Mouse (Mus musculus) left cerebral cortex, postnatal 25 days (tissue): ENCODE measurements around the gene Nosip. TPM values are rescaled to one million over a fixed set of nuclear protein-coding genes. Genes with fewer than 3 reads are reported as not detected.
"Not testable (repeated sequence)": the region's sequence is repeated elsewhere in the genome, so short reads cannot be mapped to it uniquely, and the experiment has no call there.

Experiments used
- DNase-seq, 2 experiments: peaks; one replicate each; pipeline ENCODE4 v3.0.0; 2022; ENCODE audit warnings: low spot score in 2 of 2, mixed read lengths in 1 of 2
- intact Hi-C: fragments of 180-260 bp; cut with DNase I; formaldehyde crosslinking; loops from one replicate; pipeline ENCODE4 v1.15.1; 2025
- microRNA-seq, 2 experiments: library from miRNA; unstranded; fragments of <30 nt; microRNA quantifications; one replicate each; pipeline ENCODE4 v1.2.0; 2022
- total RNA-seq, 2 experiments: library from RNA; stranded (reverse); gene quantifications; 2 replicates each; pipeline ENCODE4 v1.2.3; 2021

The Nosip gene
- total RNA-seq, 2 experiments from 2014 or later, result 48.5 to 53.0 TPM

DNA sequence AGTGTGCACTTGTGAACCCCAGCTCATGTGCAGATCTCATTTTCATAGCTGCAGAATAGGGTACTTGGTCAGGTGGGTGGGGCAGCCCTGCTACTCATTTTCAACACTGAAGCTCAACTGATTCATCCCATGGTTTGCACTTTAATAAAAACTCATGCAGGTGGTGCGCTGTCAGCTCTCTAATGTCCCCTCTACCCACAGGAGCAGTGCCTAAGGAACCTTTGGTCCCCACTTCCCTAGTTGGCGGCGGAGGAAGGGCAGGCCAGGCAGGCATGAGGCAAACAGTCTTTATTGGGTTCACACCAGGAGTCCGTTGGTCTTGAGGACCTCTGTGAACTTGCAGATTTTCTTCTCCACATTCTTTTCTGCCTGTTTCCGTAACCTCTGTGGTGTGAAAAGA is 63.4 kb downstream of the Nosip start:
- intact Hi-C loops, DNase-seq: not testable (repeated sequence)

DNA sequence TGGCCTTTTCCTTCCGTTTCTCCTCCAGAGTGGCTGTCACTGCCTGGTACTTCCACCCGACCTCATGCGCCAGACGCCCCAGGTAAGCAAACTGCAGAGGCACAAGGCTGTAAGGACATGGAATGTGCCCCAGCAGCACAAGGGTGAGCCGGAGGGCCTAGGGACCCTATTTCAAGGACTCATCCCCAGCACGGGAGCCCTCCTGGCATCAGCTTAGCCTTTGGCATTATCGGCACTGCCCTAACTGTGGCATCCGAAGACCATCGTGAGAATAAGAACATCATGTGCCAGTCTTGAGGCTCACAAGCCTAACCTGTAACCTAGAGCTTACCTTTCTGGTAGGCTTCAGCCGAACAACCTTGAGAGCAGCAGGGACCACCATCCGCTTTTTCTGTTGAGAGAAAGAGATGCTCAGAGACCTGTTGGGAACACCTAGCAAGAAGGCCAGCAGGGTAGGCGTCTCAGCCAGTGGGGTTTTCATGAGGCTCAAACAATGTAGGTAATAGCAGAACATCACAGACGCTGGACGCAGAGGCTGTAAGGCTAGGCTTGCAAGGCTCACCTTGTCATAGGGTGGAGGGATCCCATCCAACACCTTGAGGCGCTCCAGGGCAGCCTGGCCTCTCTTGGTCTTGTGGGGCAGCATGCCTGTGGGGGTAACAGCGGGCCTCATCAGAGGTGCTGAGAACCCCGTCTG is 64.1 kb downstream of the Nosip start:
- DNase-seq, result no peak
- intact Hi-C loops, result no loop called here

DNA sequence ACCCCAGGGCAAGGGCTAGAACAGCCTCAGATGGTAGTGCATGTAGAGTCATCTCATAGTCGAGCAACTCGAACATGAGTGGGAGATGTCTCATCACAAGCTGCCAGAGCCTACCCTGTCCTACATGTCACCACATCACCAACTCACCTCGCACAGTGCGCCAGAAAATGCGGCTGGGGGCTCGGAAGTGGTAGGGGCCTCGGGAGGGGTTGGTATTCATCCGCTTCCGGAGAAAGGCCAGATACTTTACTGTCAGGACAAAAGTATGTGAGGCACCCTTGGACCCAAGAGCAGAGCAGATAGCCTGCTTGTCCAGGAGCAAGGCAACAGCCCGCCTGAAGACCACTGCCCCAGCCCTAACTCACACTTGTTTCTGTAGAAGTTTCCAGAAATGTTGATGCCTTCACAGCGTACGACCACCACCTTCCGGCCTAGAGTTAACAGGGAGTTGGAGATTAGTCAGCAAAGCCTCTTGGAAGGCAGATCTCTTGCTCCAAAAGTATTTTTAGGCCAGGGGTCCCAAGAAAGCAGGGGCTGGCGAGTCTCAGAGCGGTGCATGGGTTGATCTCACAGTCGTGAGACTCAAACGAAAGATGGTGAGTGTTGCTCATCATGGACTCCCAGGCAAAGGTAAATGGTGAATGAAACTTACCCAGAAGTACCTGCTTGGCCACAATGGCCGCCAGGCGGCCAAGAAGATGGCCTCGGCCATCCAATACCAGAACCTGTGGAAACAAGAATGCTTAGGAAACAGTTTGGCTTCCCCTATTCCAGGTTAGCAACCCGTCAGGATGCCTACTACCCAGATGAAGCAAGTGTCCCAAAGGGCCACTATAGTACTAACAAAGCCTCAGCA is 64.8 kb downstream of the Nosip start:
- DNase-seq, result no peak
- intact Hi-C loops, result no loop called here

Small RNAs within 50 kb of the gene (microRNA-seq; reads per million reads assigned to microRNA genes)
- gene Mir150 (1,648 to 1,684 reads per million in 2 experiments), gene Mir5121 (11.8 to 32.4 reads per million in 2 experiments), gene Mir7054 (2.0 to 3.2 reads per million in 2 experiments)

Other genes with a start within 250 kb of the Nosip start
- 10 to 100 TPM; 27.3 to 30.4 TPM for gene Nup62, start 246.3 kb upstream of the Nosip start, total RNA-seq
- gene Il4i1, start 246.0 kb upstream of the Nosip start, total RNA-seq, result 1 to 10 TPM; 1.9 to 2.4 TPM
- 10 to 100 TPM; 23.3 to 25.5 TPM for gene Atf5, start 245.8 kb upstream of the Nosip start, total RNA-seq
- gene Akt1s1, start 213.4 kb upstream of the Nosip start, total RNA-seq, result 10 to 100 TPM; 78.5 to 79.1 TPM
- gene Tbc1d17, start 213.3 kb upstream of the Nosip start, total RNA-seq, result 10 to 100 TPM; 61.6 to 72.9 TPM
- gene Pnkp, start 205.3 kb upstream of the Nosip start, total RNA-seq, result 10 to 100 TPM; 26.4 to 27.3 TPM
- 100 to 1,000 TPM; 286 to 287 TPM for gene Ptov1, start 192.6 kb upstream of the Nosip start, total RNA-seq
- gene Med25, start 169.7 kb upstream of the Nosip start, total RNA-seq, result 10 to 100 TPM; 88.8 to 89.5 TPM
- gene Fuz, start 166.3 kb upstream of the Nosip start, total RNA-seq, result 10 to 100 TPM; 20.7 to 25.5 TPM
- 100 to 1,000 TPM; 325 to 334 TPM for gene Ap2a1, start 132.9 kb upstream of the Nosip start, total RNA-seq
- 1 to 10 TPM; 1.6 to 3.6 TPM for gene Tsks, start 119.2 kb upstream of the Nosip start, total RNA-seq
- gene Cpt1c, start 87.6 kb upstream of the Nosip start, total RNA-seq, result 10 to 100 TPM; 89.3 to 95.9 TPM
- gene Prmt1, start 75.9 kb upstream of the Nosip start, total RNA-seq, result 100 to 1,000 TPM; 140 to 163 TPM
- gene Irf3, start 64.8 kb upstream of the Nosip start, total RNA-seq, result 10 to 100 TPM; 31.4 to 42.7 TPM
- gene Bcl2l12, start 63.7 kb upstream of the Nosip start, total RNA-seq, result 1 to 10 TPM; 2.7 TPM
- gene Scaf1, start 46.1 kb upstream of the Nosip start, total RNA-seq, result 100 to 1,000 TPM; 161 to 163 TPM
- gene Rras, start 44.5 kb upstream of the Nosip start, total RNA-seq, result 10 to 100 TPM; 12.0 to 13.8 TPM
- 10 to 100 TPM; 59.1 to 65.5 TPM for gene Prr12, start 9.5 kb upstream of the Nosip start, total RNA-seq
- gene Prrg2, start 248 bp downstream of the Nosip start, total RNA-seq, result 1 to 10 TPM; 7.3 to 7.6 TPM
- 1 to 10 TPM; 5.3 to 6.0 TPM for gene Rcn3, start 29.8 kb downstream of the Nosip start, total RNA-seq
- gene Fcgrt, start 41.4 kb downstream of the Nosip start, total RNA-seq, result 10 to 100 TPM; 22.7 to 24.1 TPM
- 100 to 1,000 TPM; 410 to 413 TPM for gene Rps11, start 62.0 kb downstream of the Nosip start, total RNA-seq
- gene Rpl13a, start 66.3 kb downstream of the Nosip start, total RNA-seq, result 100 to 1,000 TPM; 630 to 639 TPM
- gene Gm45713, start 73.8 kb downstream of the Nosip start, total RNA-seq, result not detected
- 1 to 10 TPM; 3.3 to 5.4 TPM for gene Flt3l, start 74.0 kb downstream of the Nosip start, total RNA-seq
- gene Pih1d1, start 91.9 kb downstream of the Nosip start, total RNA-seq, result 10 to 100 TPM; 45.8 to 49.3 TPM
- gene Aldh16a1, start 92.2 kb downstream of the Nosip start, total RNA-seq, result 10 to 100 TPM; 13.6 to 14.1 TPM
- gene Slc17a7, start 101.5 kb downstream of the Nosip start, total RNA-seq, result 1,000 to 10,000 TPM; 1,365 to 1,520 TPM
- gene Gfy, start 117.1 kb downstream of the Nosip start, total RNA-seq, result under 1 TPM in 1 of 2 experiments, not detected in 1; 0.18 TPM
- not detected for gene Pth2, start 118.6 kb downstream of the Nosip start, total RNA-seq
- gene Ccdc155, start 142.5 kb downstream of the Nosip start, total RNA-seq, result 1 to 10 TPM; 5.2 to 5.3 TPM
- 10 to 100 TPM; 25.1 to 29.2 TPM for gene Dkkl1, start 149.7 kb downstream of the Nosip start, total RNA-seq
- gene Tead2, start 153.3 kb downstream of the Nosip start, total RNA-seq, result 1 to 10 TPM; 2.8 to 5.5 TPM
- gene Cd37, start 176.7 kb downstream of the Nosip start, total RNA-seq, result 1 to 10 TPM; 2.5 to 4.4 TPM
- gene Slc6a16, start 178.7 kb downstream of the Nosip start, total RNA-seq, result 1 to 10 TPM; 1.6 to 1.9 TPM
- gene Slc6a21, start 215.1 kb downstream of the Nosip start, total RNA-seq, result under 1 TPM in 1 of 2 experiments, not detected in 1; 0.23 TPM